20 mouse cellular contexts compared by ENCODE assay signal in genomic region chr3:133541000-133541399, GRCm38 (mm10).
"Had no signal": no experiment of that assay in that cellular context is flagged by ENCODE, and none has a peak within 500 bp of the region (broad histone marks: within the 10 kb centered on the region; RNA-seq: fewer than 3 reads in every experiment).

No protein-coding gene starts in this region.

- H3K27ac ChIP-seq: limb, embryonic 10.5 days; limb, embryonic 13.5 days; liver, embryonic 12.5 days; liver, embryonic 15.5 days; lung, embryonic 15.5 days; neural tube, embryonic 12.5 days; neural tube, embryonic 15.5 days; stomach, embryonic 15.5 days had no signal

- DNase-seq: kidney, adult 18-20 months; kidney, adult 9 months; kidney, postnatal 14 days; kidney, postnatal 4 days; layer of hippocampus, adult 9-11 months; liver; lung, adult 18-20 months; lung, postnatal 10 days; lung, postnatal 36 days; right cerebral cortex, postnatal 25 days; spleen, adult 18-20 months; thymus, postnatal 25 days had no signal

- H3K4me1 ChIP-seq: stomach, embryonic 15.5 days had no signal

- H3K4me2 ChIP-seq: limb, embryonic 13.5 days; liver, embryonic 12.5 days; liver, embryonic 15.5 days; lung, embryonic 15.5 days; neural tube, embryonic 12.5 days; stomach, embryonic 15.5 days had no signal

- ATAC-seq: liver, embryonic 12.5 days had no signal

- H3K9ac ChIP-seq: limb, embryonic 13.5 days; liver, embryonic 12.5 days; liver, embryonic 15.5 days; lung, embryonic 15.5 days; neural tube, embryonic 12.5 days; neural tube, embryonic 15.5 days; stomach, embryonic 15.5 days had no signal

- H3K27me3 ChIP-seq: limb, embryonic 13.5 days; lung, embryonic 15.5 days; neural tube, embryonic 12.5 days; neural tube, embryonic 15.5 days; stomach, embryonic 15.5 days had no signal

- H3K9me3 ChIP-seq: limb, embryonic 10.5 days; limb, embryonic 13.5 days; liver, embryonic 12.5 days; liver, embryonic 15.5 days; lung, embryonic 15.5 days; neural tube, embryonic 12.5 days; neural tube, embryonic 15.5 days; stomach, embryonic 15.5 days had no signal

- H3K4me3 ChIP-seq: limb, embryonic 10.5 days; limb, embryonic 13.5 days; liver, embryonic 12.5 days; liver, embryonic 15.5 days; lung, embryonic 15.5 days; neural tube, embryonic 12.5 days; neural tube, embryonic 15.5 days; stomach, embryonic 15.5 days had no signal
